Mouse (Mus musculus): Measurements from ENCODE around the gene Magi1. TPM values are rescaled to one million over a fixed set of nuclear protein-coding genes. Genes with fewer than 3 reads are reported as not detected.

Magi1 gene
- total and polyA plus RNA-seq, 3 experiments = not detected

- DNase-seq (ENCODE audit: extremely low read depth) = no peak
- Histone ChIP-seq H3K27ac (ENCODE audit: insufficient read depth, low read depth) (no peak overlapping the region), H3K9ac (ENCODE audit: insufficient read depth, low read depth) (no peak overlapping the region), H3K4me1 (ENCODE audit: control insufficient read depth in 1 of 2, insufficient read depth in 2 of 2) (no peaks in the 10 kb centered on the region), H3K36me3 (replicated peaks in 1 of 2; ENCODE audit: control insufficient read depth in 1 of 2, insufficient read depth in 1 of 2, low read length in 1 of 2) (no peaks in the 10 kb centered on the region), H3K9me3 (replicated peaks; ENCODE audit: low read length) (peaks cover 73% of the 10 kb centered on the region), H3K4me3 (replicated peaks in 1 of 3; ENCODE audit: low read depth in 2 of 3, low read length in 2 of 3, poor library complexity in 1 of 3) (no peak overlapping the region), H3K79me2 (replicated peaks; ENCODE audit: control insufficient read depth, extremely low read depth, insufficient read depth, poor library complexity, severe bottlenecking) (no peaks in the 10 kb centered on the region), H3K4me2 (ENCODE audit: insufficient read depth, low read depth, poor library complexity, severe bottlenecking) (no peak overlapping the region), H3K27me3 (replicated peaks) (no peaks in the 10 kb centered on the region)
- in situ Hi-C loops (cut with MboI; ENCODE audit: low pct_ligation_motif_present, low pct_unique_long_range_greater_than_20kb, low sequenced_read_pairs) = no loop called here
- dilution Hi-C loops (cut with MboI; ENCODE audit: extremely low pct_ligation_motif_present, extremely low pct_unique_long_range_greater_than_20kb, low sequenced_read_pairs) = no loop called here
- no peak for TF ChIP-seq TBP (conservative IDR thresholded peaks at IDR 0.05; ENCODE audit: low read depth, low read length)
- TF ChIP-seq CTCF (conservative IDR thresholded peaks at IDR 0.05 in 1 of 2, IDR thresholded peaks at IDR 0.05 in 1 of 2; ENCODE audit: low read depth in 2 of 2, low read length in 2 of 2) = no peak
- no peak for TF ChIP-seq ELF1 (IDR thresholded peaks at IDR 0.05; ENCODE audit: low read depth, low read length)
- TF ChIP-seq E2F4 (IDR thresholded peaks at IDR 0.05; ENCODE audit: insufficient replicate concordance, low read depth, low read length) = no peak
Observed at GRCm38 (mm10) chr6:94287387-94287786, 3.7 kb upstream of the Magi1 start.

GRCm38 (mm10) chr6:94286555-94286954 lies 2.8 kb upstream of the Magi1 start:
- dilution Hi-C loops (cut with MboI; ENCODE audit: extremely low pct_ligation_motif_present, extremely low pct_unique_long_range_greater_than_20kb, low sequenced_read_pairs) = no loop called here
- no peak overlapping the region for H3K4me2 ChIP-seq (ENCODE audit: insufficient read depth, low read depth, poor library complexity, severe bottlenecking)
- no peaks in the 10 kb centered on the region for H3K4me1 ChIP-seq (ENCODE audit: control insufficient read depth in 1 of 2, insufficient read depth in 2 of 2)
- no peak overlapping the region for H3K27ac ChIP-seq (ENCODE audit: insufficient read depth, low read depth)
- TF ChIP-seq TCF12 (IDR thresholded peaks at IDR 0.05; ENCODE audit: low read depth, low read length) (no peak), PAX5 (IDR thresholded peaks at IDR 0.05; ENCODE audit: low read length) (no peak), CHD2 (IDR thresholded peaks at IDR 0.05; ENCODE audit: low read length) (no peak), CTCF (conservative IDR thresholded peaks at IDR 0.05 in 1 of 2, IDR thresholded peaks at IDR 0.05 in 1 of 2; ENCODE audit: low read depth in 2 of 2, low read length in 2 of 2) (no peak), USF2 (conservative IDR thresholded peaks at IDR 0.05; ENCODE audit: low read depth, low read length) (no peak), SMC3 (IDR thresholded peaks at IDR 0.05; ENCODE audit: low read depth, low read length) (no peak), ZNF384 (IDR thresholded peaks at IDR 0.05; ENCODE audit: low read depth, low read length) (no peak), MYC (IDR thresholded peaks at IDR 0.05; ENCODE audit: low read depth, low read length) (no peak), CHD1 (IDR thresholded peaks at IDR 0.05; ENCODE audit: low read depth, low read length) (no peak), ETS1 (conservative IDR thresholded peaks at IDR 0.05; ENCODE audit: low read depth, low read length) (no peak), NRF1 (IDR thresholded peaks at IDR 0.05; ENCODE audit: low read depth, low read length) (no peak), MAFK (IDR thresholded peaks at IDR 0.05; ENCODE audit: insufficient replicate concordance, low read length) (no peak), MAX (IDR thresholded peaks at IDR 0.05; ENCODE audit: low read length) (no peak), MEF2A (IDR thresholded peaks at IDR 0.05; ENCODE audit: borderline replicate concordance, low read depth, low read length) (no peak), ZKSCAN1 (IDR thresholded peaks at IDR 0.05; ENCODE audit: borderline replicate concordance, low read depth, low read length) (no peak), EP300 (IDR thresholded peaks at IDR 0.05; ENCODE audit: low read length) (no peak), ZMIZ1 (IDR thresholded peaks at IDR 0.05; ENCODE audit: low read depth, low read length) (no peak), RCOR1 (conservative IDR thresholded peaks at IDR 0.05; ENCODE audit: low read depth, low read length) (no peak)
- no peaks in the 10 kb centered on the region for H3K79me2 ChIP-seq (replicated peaks; ENCODE audit: control insufficient read depth, extremely low read depth, insufficient read depth, poor library complexity, severe bottlenecking)
- no peaks in the 10 kb centered on the region for H3K36me3 ChIP-seq (replicated peaks in 1 of 2; ENCODE audit: control insufficient read depth in 1 of 2, insufficient read depth in 1 of 2, low read length in 1 of 2)
- H3K27me3 ChIP-seq (replicated peaks) = no peaks in the 10 kb centered on the region
- no peak overlapping the region for H3K4me3 ChIP-seq (replicated peaks in 1 of 3; ENCODE audit: low read depth in 2 of 3, low read length in 2 of 3, poor library complexity in 1 of 3)
- DNase-seq (ENCODE audit: extremely low read depth) = no peak
- in situ Hi-C loops (cut with MboI; ENCODE audit: low pct_ligation_motif_present, low pct_unique_long_range_greater_than_20kb, low sequenced_read_pairs) = no loop called here
- H3K9me3 ChIP-seq (replicated peaks; ENCODE audit: low read length) = peaks cover 77% of the 10 kb centered on the region
- no peak overlapping the region for H3K9ac ChIP-seq (ENCODE audit: insufficient read depth, low read depth)

Data from CH12.LX (cell line).